Mouse (Mus musculus) forebrain, postnatal 0 days (tissue): ENCODE measurements around the gene Zbtb18. TPM values are rescaled to one million over a fixed set of nuclear protein-coding genes. Genes with fewer than 3 reads are reported as not detected.
A peak's percentile ranks its signal among the peaks of the same experiment; 100 is the strongest.

Experiments
- ATAC-seq: fragments of 200-750 bp; cut with Nextera tagmentation; 2 replicates; pipeline ENCODE4 v1.8.0; 2017; ENCODE audit warnings: mild to moderate bottlenecking, moderate library complexity
- DNase-seq: peaks from one replicate; pipeline ENCODE4 v3.0.0-alpha.2; 2015
- H3K27ac ChIP-seq: fragments of 300-500 bp; sonication (generic); 2 replicates; pipeline ENCODE4 v1.5.1; 2014; ENCODE audit warnings: low read depth, mild to moderate bottlenecking, antibody characterized with exemption, low read length, moderate library complexity, mixed read lengths
- H3K27me3 ChIP-seq: fragments of 300-500 bp; sonication (generic); 2 replicates; pipeline ENCODE4 v1.6.1; 2014; ENCODE audit warnings: mild to moderate bottlenecking, low read length, mixed read lengths; ENCODE audit not compliant: insufficient read depth
- H3K36me3 ChIP-seq: fragments of 300-500 bp; sonication (generic); 2 replicates; pipeline ENCODE4 v1.6.1; 2014; ENCODE audit warnings: mild to moderate bottlenecking, moderate library complexity; ENCODE audit not compliant: insufficient read depth
- H3K4me1 ChIP-seq: fragments of 300-500 bp; sonication (generic); 2 replicates; pipeline ENCODE4 v1.6.1; 2014; ENCODE audit warnings: antibody characterized with exemption; ENCODE audit not compliant: insufficient read depth
- H3K4me2 ChIP-seq: fragments of 300-500 bp; sonication (generic); 2 replicates; pipeline ENCODE4 v1.6.1; 2014; ENCODE audit warnings: low read depth, mild to moderate bottlenecking, moderate library complexity
- H3K4me3 ChIP-seq: fragments of 300-500 bp; sonication (generic); 2 replicates; pipeline ENCODE4 v1.5.1; 2014; ENCODE audit warnings: low read depth, low read length, mixed read lengths
- H3K9ac ChIP-seq: fragments of 300-500 bp; sonication (generic); 2 replicates; pipeline ENCODE4 v1.6.1; 2014; ENCODE audit warnings: mild to moderate bottlenecking
- H3K9me3 ChIP-seq: fragments of 300-500 bp; sonication (generic); 2 replicates; pipeline ENCODE4 v1.6.1; 2016; ENCODE audit warnings: low read length
- CTCF ChIP-seq: sonication (generic); IDR thresholded peaks from 2 replicates; pipeline ENCODE4 v1.5.1; 2016; ENCODE audit warnings: antibody characterized with exemption, control low read depth, low read depth
- WGBS: fragments of 180-500 bp; shearing (Covaris S2); extraction: QIAGEN DNeasy Blood & Tissue Kit; methylation state at CpG from one replicate; pipeline ENCODE4 v1.1.7; 2014; 5-methylcytosine and 5-hydroxymethylcytosine counted together
- polyA plus RNA-seq: library from polyadenylated mRNA; unstranded; fragments of >200 nt; fragmentation: Nextera tagmentation; extraction: Ambion mirVana; gene quantifications from 2 replicates; pipeline ENCODE4 v1.2.1, GENCODE M21; 2015
- total RNA-seq: library from RNA; depleted of rRNA; stranded (reverse); fragments of >200 nt; gene quantifications from 2 replicates; pipeline ENCODE4 v1.2.3, GENCODE M21; 2014

Gene Zbtb18
- total and polyA plus RNA-seq, 2 experiments from 2014 or later = 88.6 to 301 TPM

DNA sequence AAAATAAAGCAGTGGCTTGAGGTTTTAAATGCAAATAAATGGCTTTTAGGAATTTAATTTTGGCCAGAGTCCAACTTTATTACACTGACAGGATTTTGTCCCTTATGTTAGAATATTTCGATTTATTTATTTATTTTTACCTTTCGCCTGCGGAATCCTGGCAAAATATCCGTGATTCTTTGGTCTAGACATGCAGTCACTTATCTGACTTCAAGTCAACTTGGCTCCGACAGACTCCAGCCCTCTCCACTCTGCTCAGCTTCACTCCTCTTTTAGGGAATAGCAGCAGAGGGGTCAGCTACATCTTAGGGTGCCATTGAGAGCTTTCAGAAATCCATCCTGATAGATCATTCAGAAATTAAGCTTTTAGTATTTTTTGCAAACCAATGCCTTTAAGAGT lies 10.8 kb downstream of the Zbtb18 start:
- Histone ChIP-seq H3K36me3 (peaks cover 5% of the 10 kb centered on the region), H3K4me2 (peak overlapping the region; percentile 40), H3K4me1 (peaks cover 7% of the 10 kb centered on the region), H3K9me3 (no peaks in the 10 kb centered on the region), H3K4me3 (no peak overlapping the region), H3K27me3 (no peaks in the 10 kb centered on the region), H3K27ac (peak overlapping the region; percentile 85), H3K9ac (peak overlapping the region; percentile 53)
- WGBS = 53% methylated on average over 5 of the region's 5 CpGs
- ATAC-seq (no peak), DNase-seq (peak; percentile 64)
- no peak for TF ChIP-seq CTCF

DNA sequence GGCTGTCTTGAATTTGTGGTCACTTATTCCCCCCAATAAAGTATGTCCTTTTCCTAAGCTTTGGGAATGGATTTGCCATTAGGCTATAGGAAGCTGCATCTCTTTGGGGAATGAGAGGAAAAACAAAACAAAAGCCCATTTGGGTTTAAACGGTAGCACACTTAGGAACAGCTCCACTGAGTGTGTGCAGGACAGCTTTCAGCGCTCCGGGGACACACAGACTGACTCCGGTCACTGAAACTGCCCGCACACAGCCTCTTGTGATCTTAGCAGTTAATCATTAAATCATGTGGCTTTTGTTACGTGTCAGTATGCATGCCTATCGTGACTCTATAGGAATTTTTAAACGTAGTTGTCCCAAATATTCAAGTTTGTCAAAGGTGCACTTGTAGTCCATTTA lies 11.7 kb downstream of the Zbtb18 start:
- no peak for DNase-seq
- H3K36me3 ChIP-seq = no peaks in the 10 kb centered on the region
- peaks cover 7% of the 10 kb centered on the region for H3K4me1 ChIP-seq
- ATAC-seq = no peak
- no peaks in the 10 kb centered on the region for H3K27me3 ChIP-seq
- no peak overlapping the region for H3K4me3 ChIP-seq
- TF ChIP-seq CTCF = no peak
- H3K9ac ChIP-seq = peak overlapping the region; percentile 53
- peak overlapping the region; percentile 40 for H3K4me2 ChIP-seq
- no peaks in the 10 kb centered on the region for H3K9me3 ChIP-seq
- peak overlapping the region; percentile 85 for H3K27ac ChIP-seq
- WGBS = 39% methylated on average over 8 of the region's 8 CpGs

DNA sequence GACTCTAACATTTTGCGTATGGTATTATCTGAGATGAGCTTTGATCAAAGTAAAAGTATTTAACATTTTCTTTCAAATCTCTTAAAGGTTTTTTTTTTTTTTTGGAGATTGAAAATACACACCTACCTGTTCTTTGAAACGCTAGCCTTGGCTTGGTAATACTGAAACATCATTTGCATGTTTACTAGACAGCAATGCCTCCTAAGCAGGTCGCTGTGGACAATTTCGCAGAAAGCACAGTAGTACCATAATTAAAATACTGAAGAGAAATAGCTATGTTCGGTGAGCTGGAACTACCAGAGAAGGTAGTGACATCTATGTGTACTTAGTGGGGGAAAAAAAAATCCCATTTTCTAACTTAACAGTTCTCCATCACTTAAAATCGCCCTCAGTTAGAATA lies 12.3 kb downstream of the Zbtb18 start:
- H3K9ac ChIP-seq = peak overlapping the region; percentile 35; the same call in 1 of the 2 replicates
- peak overlapping the region; percentile 78 for H3K27ac ChIP-seq
- ATAC-seq = no peak
- DNase-seq = no peak
- H3K4me3 ChIP-seq = no peak overlapping the region
- peaks cover 7% of the 10 kb centered on the region for H3K4me1 ChIP-seq
- H3K36me3 ChIP-seq = no peaks in the 10 kb centered on the region
- H3K4me2 ChIP-seq = no peak overlapping the region; the same call in 1 of the 2 replicates
- no peaks in the 10 kb centered on the region for H3K27me3 ChIP-seq
- TF ChIP-seq CTCF = no peak
- WGBS = 77% methylated on average over 6 of the region's 6 CpGs
- H3K9me3 ChIP-seq = no peaks in the 10 kb centered on the region

DNA sequence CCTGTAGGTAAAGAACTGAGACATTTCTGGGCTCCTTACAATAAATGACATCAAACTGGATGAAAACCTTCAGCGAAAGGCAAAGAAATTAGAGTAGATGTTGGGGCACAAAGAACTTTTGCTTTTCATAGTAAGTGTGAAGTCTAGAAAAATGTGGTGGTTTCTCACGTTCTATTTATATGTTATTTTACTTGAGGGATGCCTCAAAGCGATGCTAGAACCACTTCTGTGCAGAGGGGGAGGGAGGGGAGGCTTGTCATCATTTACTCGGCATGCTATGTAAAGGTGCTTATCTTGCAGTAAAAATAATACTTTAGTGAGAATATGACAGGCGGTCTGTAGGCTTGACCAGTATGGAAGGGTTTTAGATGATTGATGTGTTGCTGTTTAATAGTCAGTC lies 13.3 kb downstream of the Zbtb18 start:
- 73% methylated on average over 5 of the region's 5 CpGs for WGBS
- no peak overlapping the region; the same call in 1 of the 2 replicates for H3K9ac ChIP-seq
- peak overlapping the region; percentile 78 for H3K27ac ChIP-seq

DNA sequence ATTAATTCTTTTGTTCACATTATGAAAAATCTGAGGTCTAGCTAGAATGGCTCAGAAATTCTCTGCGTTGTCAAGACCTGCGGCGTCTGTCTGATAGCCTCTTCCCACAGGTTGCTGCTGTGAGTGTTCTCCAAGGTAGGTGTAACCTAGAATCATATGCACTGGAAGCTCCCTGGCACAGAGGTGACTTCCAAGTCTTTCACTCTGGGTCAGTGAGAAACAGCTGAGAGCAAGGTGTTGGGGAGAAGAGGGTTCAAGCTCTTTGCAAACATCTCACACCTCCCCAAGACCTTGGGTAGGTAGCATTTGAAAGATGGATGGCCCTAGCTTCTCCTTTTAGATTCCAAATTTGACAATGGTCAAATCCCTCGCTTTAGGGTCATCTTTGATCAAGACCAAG lies 14.1 kb downstream of the Zbtb18 start:
- ATAC-seq = no peak
- 85% methylated on average over 4 of the region's 4 CpGs for WGBS
- Histone ChIP-seq H3K4me1 (peaks cover 7% of the 10 kb centered on the region), H3K4me3 (no peak overlapping the region), H3K9me3 (no peaks in the 10 kb centered on the region), H3K27ac (peak overlapping the region; percentile 81), H3K9ac (peak overlapping the region; percentile 40; the same call in 1 of the 2 replicates), H3K36me3 (no peaks in the 10 kb centered on the region), H3K4me2 (peak overlapping the region; percentile 27), H3K27me3 (no peaks in the 10 kb centered on the region)
- DNase-seq = peak; percentile 26
- no peak for TF ChIP-seq CTCF

More for the DNA sequence above, 13.3 kb downstream of the Zbtb18 start:
- TF ChIP-seq CTCF = no peak
- H3K27me3 ChIP-seq = no peaks in the 10 kb centered on the region
- ATAC-seq (no peak), DNase-seq (peak; percentile 39)
- H3K9me3 ChIP-seq = no peaks in the 10 kb centered on the region
- no peaks in the 10 kb centered on the region for H3K36me3 ChIP-seq
- H3K4me2 ChIP-seq = no peak overlapping the region
- H3K4me1 ChIP-seq = peaks cover 7% of the 10 kb centered on the region
- no peak overlapping the region for H3K4me3 ChIP-seq

DNA sequence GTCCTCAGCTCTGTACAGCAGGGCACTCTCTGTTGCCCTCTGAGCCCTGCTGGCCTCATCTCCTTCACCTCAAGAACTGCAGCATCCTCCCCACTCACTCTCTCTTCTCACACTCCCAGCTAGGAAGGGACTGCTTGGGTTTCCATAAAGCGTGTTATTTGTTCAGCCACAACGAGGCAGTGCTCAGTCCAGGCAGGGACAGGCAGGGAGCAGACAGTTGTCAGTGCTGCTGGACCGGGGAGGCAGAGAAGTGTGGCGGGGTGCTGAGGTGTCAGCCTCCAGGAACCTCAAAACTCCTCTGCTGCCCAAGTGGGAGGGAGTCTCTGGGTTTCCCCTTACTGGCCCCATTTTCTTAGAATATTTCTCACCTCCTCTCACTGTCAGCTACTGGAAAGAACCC lies 14.6 kb downstream of the Zbtb18 start:
- 32% methylated on average over 4 of the region's 4 CpGs for WGBS
- TF ChIP-seq CTCF = no peak

DNA sequence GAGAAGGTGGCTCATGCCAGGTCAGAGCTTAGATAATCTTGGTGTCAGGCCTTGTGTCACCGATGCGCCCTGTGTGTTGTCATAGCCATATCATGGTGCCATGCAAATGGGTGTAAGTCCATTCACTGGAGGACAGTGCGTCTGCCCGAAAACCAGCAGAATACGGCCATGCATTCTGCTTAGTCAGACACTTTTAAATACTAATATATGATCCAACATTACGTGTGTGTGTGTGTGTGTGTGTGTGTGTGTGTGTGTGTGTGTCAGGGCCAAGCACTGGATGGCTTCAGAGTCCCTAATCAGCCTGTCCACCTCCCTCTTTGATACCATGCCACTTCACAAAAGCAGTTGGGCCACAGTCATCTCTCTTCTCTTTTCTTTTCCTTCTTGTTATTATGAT lies 15.8 kb downstream of the Zbtb18 start:
- Histone ChIP-seq H3K9ac (no peak overlapping the region), H3K27ac (peak overlapping the region; percentile 60), H3K4me2 (no peak overlapping the region), H3K9me3 (no peaks in the 10 kb centered on the region), H3K36me3 (no peaks in the 10 kb centered on the region), H3K27me3 (no peaks in the 10 kb centered on the region), H3K4me3 (no peak overlapping the region), H3K4me1 (peaks cover 7% of the 10 kb centered on the region)
- ATAC-seq (no peak), DNase-seq (peak; percentile 34)
- TF ChIP-seq CTCF = no peak
- 51% methylated on average over 6 of the region's 6 CpGs for WGBS

More for the DNA sequence above, 14.6 kb downstream of the Zbtb18 start:
- Histone ChIP-seq H3K27me3 (no peaks in the 10 kb centered on the region), H3K27ac (peak overlapping the region; percentile 81), H3K36me3 (no peaks in the 10 kb centered on the region), H3K4me1 (peaks cover 7% of the 10 kb centered on the region), H3K9ac (peak overlapping the region; percentile 40), H3K4me3 (no peak overlapping the region), H3K9me3 (no peaks in the 10 kb centered on the region), H3K4me2 (peak overlapping the region; percentile 27)
- DNase-seq (peak; percentile 54), ATAC-seq (peak; percentile 26; the same call in 1 of the 2 replicates)
